Mouse (Mus musculus) stomach, postnatal 0 days (tissue): ENCODE measurements around the gene Nf1. TPM values are rescaled to one million over a fixed set of nuclear protein-coding genes. Genes with fewer than 3 reads are reported as not detected.

Experiments
- ATAC-seq: fragments of 200-750 bp; cut with Nextera tagmentation; 2 replicates; pipeline ENCODE4 v1.8.0; 2017; ENCODE audit not compliant: low FRiP score, low TSS enrichment
- DNase-seq: peaks from one replicate; pipeline ENCODE4 v3.0.0-alpha.2; 2016; ENCODE audit warnings: low spot score
- H3K27ac ChIP-seq: fragments of 300-500 bp; sonication (generic); replicated peaks from 2 replicates; pipeline ENCODE4 v1.5.1; 2014; ENCODE audit warnings: mild to moderate bottlenecking, control low read depth
- H3K27me3 ChIP-seq: fragments of 300-500 bp; sonication (generic); 2 replicates; pipeline ENCODE4 v1.6.1; 2014; ENCODE audit warnings: low read length; ENCODE audit not compliant: control insufficient read depth, insufficient read depth
- H3K36me3 ChIP-seq: fragments of 300-500 bp; sonication (generic); 2 replicates; pipeline ENCODE4 v1.6.1; 2014; ENCODE audit warnings: low read length, mixed read lengths; ENCODE audit not compliant: control insufficient read depth, insufficient read depth
- H3K4me1 ChIP-seq: fragments of 300-500 bp; sonication (generic); replicated peaks from 2 replicates; pipeline ENCODE4 v1.6.1; 2014; ENCODE audit warnings: antibody characterized with exemption; ENCODE audit not compliant: control insufficient read depth, insufficient read depth
- H3K4me2 ChIP-seq: fragments of 300-500 bp; sonication (generic); replicated peaks from 2 replicates; pipeline ENCODE4 v1.6.1; 2014; ENCODE audit warnings: low read depth, mild to moderate bottlenecking, control low read depth, moderate library complexity
- H3K4me3 ChIP-seq: fragments of 300-500 bp; sonication (generic); 2 replicates; pipeline ENCODE4 v1.5.1; 2014; ENCODE audit warnings: low read depth, low read length, control low read depth
- H3K9ac ChIP-seq: fragments of 300-500 bp; sonication (generic); 2 replicates; pipeline ENCODE4 v1.6.1; 2014; ENCODE audit warnings: mild to moderate bottlenecking, low read length, control low read depth, mixed read lengths
- H3K9me3 ChIP-seq: fragments of 300-500 bp; sonication (generic); 2 replicates; pipeline ENCODE4 v1.6.1; 2016; ENCODE audit warnings: low read length; ENCODE audit not compliant: control insufficient read depth
- CTCF ChIP-seq: IDR thresholded peaks from 2 replicates; pipeline ENCODE4 v1.5.1; 2016; ENCODE audit warnings: antibody characterized with exemption, low read depth, mild to moderate bottlenecking, moderate library complexity
- EP300 ChIP-seq: optimal IDR thresholded peaks from 2 replicates; pipeline ENCODE3; 2016; ENCODE audit warnings: antibody characterized with exemption
- WGBS: fragments of 180-500 bp; shearing (Covaris S2); extraction: QIAGEN DNeasy Blood & Tissue Kit; methylation state at CpG from one replicate; pipeline ENCODE4 v1.1.7; 2014; 5-methylcytosine and 5-hydroxymethylcytosine counted together
- polyA plus RNA-seq: library from polyadenylated mRNA; unstranded; fragments of >200 nt; fragmentation: Nextera tagmentation; extraction: Ambion mirVana; gene quantifications from 2 replicates; pipeline ENCODE4 v1.2.1, GENCODE M21; 2015

Gene Nf1
- polyA plus RNA-seq, 1 experiment from 2014 or later, result 3.2 TPM

DNA sequence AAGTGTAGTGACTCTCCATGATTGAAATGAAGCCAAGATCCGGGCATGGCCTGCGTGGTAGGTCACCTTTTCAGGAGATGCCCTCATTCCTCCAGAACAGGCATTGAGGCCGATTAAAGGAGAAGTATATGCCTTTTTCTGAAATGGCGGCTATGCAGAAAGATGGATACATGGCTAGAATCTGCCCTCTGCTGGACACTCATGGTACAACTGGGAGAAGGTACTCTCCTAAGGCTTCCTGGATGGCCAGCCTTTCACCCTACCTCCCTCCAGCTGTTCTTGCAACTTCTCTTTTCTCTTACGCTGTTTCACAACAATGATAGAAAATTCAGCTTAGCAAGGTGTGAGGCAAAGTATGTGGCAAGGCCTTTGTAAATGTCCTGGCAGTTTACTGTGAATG, 238.2 kb downstream of the Nf1 start:
- Histone ChIP-seq H3K9me3 (no peaks in the 10 kb centered on the region), H3K27ac (no peak overlapping the region), H3K4me3 (no peak overlapping the region), H3K9ac (no peak overlapping the region), H3K27me3 (no peaks in the 10 kb centered on the region), H3K36me3 (peaks cover 3% of the 10 kb centered on the region), H3K4me2 (no peak overlapping the region), H3K4me1 (no peaks in the 10 kb centered on the region)
- TF ChIP-seq EP300, result no peak
- TF ChIP-seq CTCF, result peak; percentile 92
- DNase-seq, result peak; percentile 83
- 39% methylated on average over 5 of the region's 5 CpGs for WGBS
- ATAC-seq, result peak; percentile 73; the same call in 1 of the 2 replicates

DNA sequence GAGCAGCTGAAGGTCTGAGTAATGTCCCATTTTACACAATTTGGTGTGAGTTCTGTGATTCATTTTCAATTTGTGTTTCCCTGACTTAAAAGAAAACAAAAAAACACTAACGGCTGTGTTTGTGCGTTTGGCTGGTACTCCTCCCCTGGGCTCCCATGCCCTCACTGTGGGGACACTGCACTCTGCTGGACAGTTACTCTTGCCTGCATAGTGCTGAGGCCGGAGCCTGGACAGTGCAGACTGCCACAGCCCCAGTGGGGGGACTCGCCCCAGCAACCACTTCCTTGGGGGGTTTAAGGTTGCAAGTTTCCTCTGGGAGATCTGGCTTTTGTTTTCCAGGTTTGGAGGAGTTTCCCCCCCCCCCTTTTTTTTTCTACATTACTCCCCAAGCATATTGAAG, 241.2 kb downstream of the Nf1 start:
- no peaks in the 10 kb centered on the region for H3K4me1 ChIP-seq
- H3K9ac ChIP-seq, result no peak overlapping the region
- ATAC-seq, result no peak
- WGBS, result 64% methylated on average over 4 of the region's 4 CpGs
- no peak overlapping the region for H3K27ac ChIP-seq
- H3K27me3 ChIP-seq, result no peaks in the 10 kb centered on the region
- no peaks in the 10 kb centered on the region for H3K9me3 ChIP-seq
- H3K4me3 ChIP-seq, result no peak overlapping the region
- H3K36me3 ChIP-seq, result peaks cover 3% of the 10 kb centered on the region
- no peak for DNase-seq
- TF ChIP-seq CTCF (peak; percentile 48), EP300 (no peak)
- H3K4me2 ChIP-seq, result no peak overlapping the region

DNA sequence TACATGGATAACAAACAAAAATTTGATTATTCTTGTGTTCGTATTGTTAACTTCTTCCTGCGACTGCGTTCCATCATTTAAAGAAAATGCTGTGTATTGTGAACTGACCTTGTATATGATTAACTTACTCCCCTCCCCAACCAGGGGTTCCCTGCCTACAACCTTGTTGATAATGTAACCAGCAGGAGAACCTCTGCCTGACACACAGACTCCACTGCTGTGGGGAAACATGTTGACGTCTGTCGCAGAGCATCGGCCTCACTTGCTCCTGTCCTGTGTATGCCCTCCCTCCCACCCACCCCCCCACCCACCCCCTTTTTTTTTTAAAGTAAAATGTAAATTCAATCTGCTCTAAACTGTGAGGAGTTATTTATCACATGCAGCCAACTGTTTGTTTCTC, 241.8 kb downstream of the Nf1 start:
- 72% methylated on average over 6 of the region's 6 CpGs for WGBS
- Histone ChIP-seq H3K4me1 (no peaks in the 10 kb centered on the region), H3K4me2 (no peak overlapping the region), H3K4me3 (no peak overlapping the region), H3K36me3 (peaks cover 3% of the 10 kb centered on the region), H3K9me3 (no peaks in the 10 kb centered on the region), H3K9ac (no peak overlapping the region), H3K27ac (no peak overlapping the region), H3K27me3 (no peaks in the 10 kb centered on the region)
- DNase-seq (no peak), ATAC-seq (no peak)
- no peak for TF ChIP-seq EP300
- TF ChIP-seq CTCF, result no peak

DNA sequence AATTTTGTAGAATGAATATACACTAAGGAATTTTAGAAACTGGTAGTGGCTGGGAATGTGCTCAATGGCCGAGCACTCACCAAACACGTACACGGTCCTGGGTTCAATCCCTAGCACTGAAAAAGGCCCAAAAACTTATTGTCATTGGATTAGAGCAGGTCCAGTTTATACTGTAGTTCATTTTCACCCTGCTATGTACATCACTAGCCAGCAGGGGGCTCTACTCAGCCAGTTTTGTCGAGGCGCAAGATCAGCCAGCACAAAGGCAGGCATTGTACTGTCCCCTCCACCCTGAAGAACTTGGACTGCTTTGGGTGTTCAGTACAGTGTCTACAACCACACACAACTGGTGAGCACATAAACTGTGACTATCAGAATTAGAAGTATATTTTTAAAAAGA, 244.7 kb downstream of the Nf1 start:
- H3K27ac ChIP-seq, result no peak overlapping the region
- ATAC-seq, result peak; percentile 79
- DNase-seq, result peak; percentile 68
- no peak overlapping the region for H3K9ac ChIP-seq
- TF ChIP-seq CTCF, result peak; percentile 93
- no peak for TF ChIP-seq EP300
- H3K36me3 ChIP-seq, result peaks cover 3% of the 10 kb centered on the region
- H3K4me2 ChIP-seq, result no peak overlapping the region
- no peak overlapping the region for H3K4me3 ChIP-seq
- H3K4me1 ChIP-seq, result no peaks in the 10 kb centered on the region
- peaks cover 3% of the 10 kb centered on the region; the same call in 1 of the 2 replicates for H3K27me3 ChIP-seq
- no peaks in the 10 kb centered on the region for H3K9me3 ChIP-seq
- WGBS, result 7% methylated on average over 5 of the region's 5 CpGs

DNA sequence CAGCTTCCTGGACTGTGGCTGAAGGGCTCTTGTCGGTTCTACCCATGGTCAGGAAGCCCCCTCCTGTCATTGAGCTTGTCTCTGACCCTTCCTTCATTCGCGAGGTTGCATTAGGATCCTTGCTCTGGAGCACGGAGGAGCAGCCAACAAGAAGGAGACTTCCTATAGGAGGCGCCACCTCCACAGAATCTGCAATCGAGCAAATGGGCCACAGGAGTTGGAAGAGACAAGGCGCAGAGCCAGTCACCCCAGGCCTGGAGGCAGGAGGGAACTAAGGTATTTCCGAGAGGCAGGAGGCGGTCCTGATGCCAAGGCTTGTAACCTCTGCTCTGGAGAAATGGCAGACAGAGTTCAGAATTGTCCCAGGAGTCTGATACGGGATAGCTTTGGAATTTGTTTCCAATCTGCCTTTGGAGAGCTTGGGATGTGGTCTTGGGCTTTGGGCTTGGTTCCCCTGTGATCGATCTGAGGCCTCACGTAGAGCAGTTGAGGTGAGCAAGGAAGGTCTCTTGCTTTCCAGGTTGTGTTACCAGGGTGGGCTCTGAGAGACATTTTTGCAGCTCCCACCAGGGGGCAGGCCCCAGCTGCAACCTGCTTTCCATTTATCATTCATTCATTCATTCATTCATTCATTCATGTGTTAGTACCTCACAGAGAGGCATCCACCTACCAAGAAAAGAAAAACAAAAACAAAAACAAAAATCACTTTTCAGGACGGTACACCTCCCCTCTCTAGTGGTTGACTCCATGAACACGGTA, 250.0 kb downstream of the Nf1 start:
- H3K27me3 ChIP-seq, result peaks cover 9% of the 10 kb centered on the region; the same call in 1 of the 2 replicates
- WGBS, result 55% methylated on average over 14 of the region's 14 CpGs
- H3K9me3 ChIP-seq, result no peaks in the 10 kb centered on the region
- H3K4me2 ChIP-seq, result no peak overlapping the region
- H3K36me3 ChIP-seq, result no peaks in the 10 kb centered on the region
- no peak overlapping the region for H3K27ac ChIP-seq
- H3K9ac ChIP-seq, result no peak overlapping the region
- TF ChIP-seq CTCF (peak; percentile 63), EP300 (no peak)
- no peak for ATAC-seq
- no peak overlapping the region for H3K4me3 ChIP-seq
- DNase-seq, result peak; percentile 54
- no peaks in the 10 kb centered on the region for H3K4me1 ChIP-seq
